Mouse (Mus musculus): ENCODE data around the gene Lect2. TPM values are rescaled to one million over a fixed set of nuclear protein-coding genes. Genes with fewer than 3 reads are reported as not detected.

Gene Lect2
- polyA plus RNA-seq, 1 experiment, result not detected

DNA sequence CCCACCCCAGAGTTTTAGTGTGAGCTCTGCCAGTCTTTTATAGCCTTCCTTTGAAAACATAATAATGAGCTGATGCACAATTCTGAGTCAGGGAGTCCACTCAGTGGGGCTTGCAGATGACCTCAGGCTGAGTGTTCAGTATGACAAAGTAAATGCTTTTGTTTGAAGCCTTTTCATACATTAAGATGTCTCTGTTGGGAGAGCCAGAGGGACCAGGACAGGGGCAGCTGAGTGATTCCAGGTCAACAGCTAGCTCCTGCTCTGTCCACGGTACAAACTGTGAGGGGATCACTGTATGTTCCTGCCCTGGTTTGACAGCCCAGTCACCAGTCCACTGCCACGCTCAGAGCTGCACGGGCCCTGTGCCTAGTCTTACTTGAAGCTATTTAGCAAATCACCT lies 34.4 kb upstream of the Lect2 start:
- Histone ChIP-seq H3K4me3 (replicated peaks) (no peak overlapping the region), H3K36me3 (replicated peaks; ENCODE audit: low read length) (no peaks in the 10 kb centered on the region), H3K4me1 (peaks cover 4% of the 10 kb centered on the region; the same call in 1 of the 2 replicates), H3K9me3 (no peaks in the 10 kb centered on the region; the same call in 1 of the 2 replicates), H3K27me3 (replicated peaks) (peaks cover 4% of the 10 kb centered on the region)
- TF ChIP-seq GATA1 (IDR thresholded peaks at IDR 0.05; ENCODE audit: borderline replicate concordance, low read length) (no peak), FLI1 (IDR thresholded peaks at IDR 0.05; ENCODE audit: low read length) (no peak)

DNA sequence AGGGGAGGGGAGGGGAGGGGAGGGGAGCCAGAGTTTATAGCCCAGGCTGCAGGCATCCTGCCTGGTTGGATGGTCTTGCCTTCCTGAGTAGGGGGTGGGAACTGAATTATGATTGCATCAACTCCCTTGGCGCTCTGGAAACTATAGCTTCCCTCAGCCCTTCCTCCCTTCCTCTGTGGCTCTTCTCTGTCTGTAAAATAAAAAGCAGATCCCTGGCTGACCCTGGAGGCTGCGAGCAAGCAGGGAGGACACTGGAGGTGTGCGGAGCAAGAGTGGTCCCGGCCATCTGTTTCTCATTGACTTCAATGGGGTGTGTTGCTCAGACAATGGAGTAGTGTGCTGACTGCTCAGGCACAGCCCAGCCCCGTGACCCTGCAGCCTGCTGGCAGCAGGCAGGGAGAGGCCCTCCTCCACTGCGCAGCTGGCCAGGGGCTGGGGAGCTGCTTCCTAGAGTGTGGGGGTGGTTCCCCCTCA lies 33.7 kb upstream of the Lect2 start:
- Histone ChIP-seq H3K4me1 (peaks cover 4% of the 10 kb centered on the region; the same call in 1 of the 2 replicates), H3K27me3 (replicated peaks) (peaks cover 4% of the 10 kb centered on the region), H3K4me3 (replicated peaks) (no peak overlapping the region), H3K9me3 (no peaks in the 10 kb centered on the region; the same call in 1 of the 2 replicates), H3K36me3 (replicated peaks; ENCODE audit: low read length) (no peaks in the 10 kb centered on the region)
- TF ChIP-seq FLI1 (IDR thresholded peaks at IDR 0.05; ENCODE audit: low read length), result no peak
- TF ChIP-seq GATA1 (IDR thresholded peaks at IDR 0.05; ENCODE audit: borderline replicate concordance, low read length), result no peak

DNA sequence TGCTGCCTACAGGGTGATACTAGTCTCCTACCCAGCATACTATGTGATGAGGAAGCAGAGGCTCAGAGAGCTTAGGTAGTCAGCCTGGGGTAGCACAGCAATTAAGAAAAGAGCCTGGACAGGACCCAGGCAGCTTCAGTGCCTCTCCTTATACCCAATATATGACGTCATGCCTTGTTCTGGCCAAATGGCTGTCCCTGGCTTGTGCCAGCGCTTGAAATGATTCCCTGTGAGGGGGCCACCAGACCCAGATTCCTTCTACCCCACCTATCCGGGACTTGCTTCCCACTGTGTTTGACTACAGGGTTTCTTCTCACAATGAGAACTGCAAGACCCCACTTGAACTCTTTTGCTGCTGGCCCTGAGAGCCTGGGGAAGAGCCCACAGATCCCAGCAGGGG lies 33.2 kb upstream of the Lect2 start:
- Histone ChIP-seq H3K9me3 (no peaks in the 10 kb centered on the region; the same call in 1 of the 2 replicates), H3K4me1 (peaks cover 4% of the 10 kb centered on the region; the same call in 1 of the 2 replicates), H3K36me3 (replicated peaks; ENCODE audit: low read length) (no peaks in the 10 kb centered on the region), H3K27me3 (replicated peaks) (peaks cover 4% of the 10 kb centered on the region), H3K4me3 (replicated peaks) (no peak overlapping the region)
- TF ChIP-seq FLI1 (IDR thresholded peaks at IDR 0.05; ENCODE audit: low read length), result no peak
- TF ChIP-seq GATA1 (IDR thresholded peaks at IDR 0.05; ENCODE audit: borderline replicate concordance, low read length), result no peak

DNA sequence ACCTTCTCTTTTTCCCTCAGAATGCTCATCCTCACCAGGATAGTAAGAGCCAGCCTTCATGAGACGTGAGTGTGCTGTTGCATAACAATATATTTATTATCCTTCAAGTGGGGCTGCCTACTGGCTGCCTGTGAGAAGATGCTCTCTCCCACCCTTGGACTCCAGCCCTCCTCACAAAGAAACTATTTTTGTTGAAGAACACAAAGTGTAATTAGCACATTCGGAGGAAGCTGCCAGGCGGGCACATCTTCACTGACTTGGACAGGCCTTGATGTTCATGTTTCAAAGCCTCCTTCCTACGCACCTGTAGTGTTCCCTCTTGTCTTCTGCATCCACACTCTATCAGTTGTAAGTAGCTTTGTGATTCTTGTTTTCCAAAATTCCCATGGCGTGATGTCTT lies 32.1 kb upstream of the Lect2 start:
- Histone ChIP-seq H3K9me3 (no peaks in the 10 kb centered on the region; the same call in 1 of the 2 replicates), H3K27me3 (replicated peaks) (peaks cover 4% of the 10 kb centered on the region), H3K36me3 (replicated peaks; ENCODE audit: low read length) (no peaks in the 10 kb centered on the region), H3K4me1 (peaks cover 4% of the 10 kb centered on the region; the same call in 1 of the 2 replicates), H3K4me3 (replicated peaks) (no peak overlapping the region)
- no peak for TF ChIP-seq GATA1 (IDR thresholded peaks at IDR 0.05; ENCODE audit: borderline replicate concordance, low read length)
- no peak for TF ChIP-seq FLI1 (IDR thresholded peaks at IDR 0.05; ENCODE audit: low read length)

DNA sequence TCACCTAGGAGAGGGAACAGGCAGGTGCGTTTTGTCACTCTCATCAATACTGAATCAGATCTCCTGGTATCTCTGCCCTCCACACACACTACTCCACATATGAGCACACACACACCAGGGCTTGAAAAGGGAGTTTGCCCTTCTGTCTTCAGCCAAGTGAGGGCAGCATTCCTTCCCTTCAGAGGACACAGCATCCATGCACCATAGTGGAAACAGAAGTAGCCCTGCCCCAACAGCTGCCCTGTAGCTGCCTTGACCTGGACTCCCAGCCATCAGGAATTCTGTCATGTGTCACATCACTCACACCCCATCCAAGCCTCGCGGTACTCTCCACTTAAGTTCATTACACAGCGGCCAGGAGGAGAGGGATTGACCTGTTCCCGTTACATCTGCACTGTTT lies 29.8 kb upstream of the Lect2 start:
- Histone ChIP-seq H3K9me3 (no peaks in the 10 kb centered on the region; the same call in 1 of the 2 replicates), H3K4me1 (peaks cover 4% of the 10 kb centered on the region; the same call in 1 of the 2 replicates), H3K36me3 (replicated peaks; ENCODE audit: low read length) (no peaks in the 10 kb centered on the region), H3K27me3 (replicated peaks) (peaks cover 5% of the 10 kb centered on the region), H3K4me3 (replicated peaks) (no peak overlapping the region)
- no peak for TF ChIP-seq GATA1 (IDR thresholded peaks at IDR 0.05; ENCODE audit: borderline replicate concordance, low read length)
- no peak for TF ChIP-seq FLI1 (IDR thresholded peaks at IDR 0.05; ENCODE audit: low read length)

DNA sequence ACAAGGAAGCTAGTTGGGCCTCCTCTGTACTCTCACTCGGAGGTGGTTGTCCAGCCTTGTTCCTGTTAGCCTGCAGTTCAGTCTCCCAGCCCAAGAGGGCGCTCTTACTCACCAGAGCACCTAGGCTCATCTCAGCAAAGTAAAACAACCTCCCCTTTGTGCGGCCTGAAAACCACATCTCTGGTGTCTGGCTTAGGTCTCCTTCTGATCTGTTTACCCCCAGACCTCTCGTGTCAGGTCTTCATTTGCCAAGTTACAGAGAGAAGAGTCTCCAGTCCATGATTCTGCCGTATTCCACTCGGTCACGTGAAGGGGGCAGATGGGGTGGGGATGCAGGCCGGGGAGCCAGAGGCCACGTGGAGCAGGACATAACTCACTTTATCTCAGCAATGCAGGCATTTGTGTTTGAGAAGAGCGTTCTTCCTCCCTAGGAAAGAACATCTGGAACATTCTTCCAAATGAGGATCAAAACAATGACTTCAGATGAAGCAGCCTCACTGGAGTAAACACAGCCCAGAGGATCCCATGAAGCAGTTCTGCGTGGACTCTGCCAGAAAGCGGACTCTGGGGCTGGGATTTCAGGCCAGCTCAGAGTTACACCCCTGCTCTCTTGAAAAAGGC lies 27.5 kb upstream of the Lect2 start:
- Histone ChIP-seq H3K27me3 (replicated peaks) (peaks cover 9% of the 10 kb centered on the region), H3K36me3 (replicated peaks; ENCODE audit: low read length) (no peaks in the 10 kb centered on the region), H3K4me3 (replicated peaks) (no peak overlapping the region), H3K4me1 (no peaks in the 10 kb centered on the region; the same call in 1 of the 2 replicates), H3K9me3 (no peaks in the 10 kb centered on the region; the same call in 1 of the 2 replicates)
- TF ChIP-seq GATA1 (IDR thresholded peaks at IDR 0.05; ENCODE audit: borderline replicate concordance, low read length), result no peak
- no peak for TF ChIP-seq FLI1 (IDR thresholded peaks at IDR 0.05; ENCODE audit: low read length)

DNA sequence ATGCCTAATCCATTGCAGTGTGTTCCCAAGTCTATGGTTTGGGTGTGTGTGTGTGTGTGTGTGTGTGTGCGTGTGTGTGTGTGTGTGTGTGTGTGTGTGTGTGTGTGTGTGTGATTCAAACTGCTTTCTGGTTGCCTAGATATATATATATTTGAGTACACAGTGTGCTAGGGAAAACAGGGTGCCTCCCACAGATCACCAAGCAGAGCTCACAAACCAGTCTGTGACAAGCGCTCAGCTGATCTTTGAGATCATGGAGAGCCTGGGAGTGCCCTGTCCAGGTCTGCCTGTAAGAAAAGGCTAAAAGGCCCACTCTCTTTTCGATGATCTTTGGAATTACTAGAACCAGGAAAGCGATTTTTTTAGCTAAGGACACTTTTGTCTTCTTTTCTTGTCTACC lies 26.8 kb upstream of the Lect2 start:
- peaks cover 9% of the 10 kb centered on the region for H3K27me3 ChIP-seq (replicated peaks)
- H3K9me3 ChIP-seq, result no peaks in the 10 kb centered on the region; the same call in 1 of the 2 replicates
- H3K4me3 ChIP-seq (replicated peaks), result no peak overlapping the region
- H3K36me3 ChIP-seq (replicated peaks; ENCODE audit: low read length), result no peaks in the 10 kb centered on the region
- TF ChIP-seq GATA1 (IDR thresholded peaks at IDR 0.05; ENCODE audit: borderline replicate concordance, low read length) (no peak), FLI1 (IDR thresholded peaks at IDR 0.05; ENCODE audit: low read length) (no peak)
- no peaks in the 10 kb centered on the region; the same call in 1 of the 2 replicates for H3K4me1 ChIP-seq

DNA sequence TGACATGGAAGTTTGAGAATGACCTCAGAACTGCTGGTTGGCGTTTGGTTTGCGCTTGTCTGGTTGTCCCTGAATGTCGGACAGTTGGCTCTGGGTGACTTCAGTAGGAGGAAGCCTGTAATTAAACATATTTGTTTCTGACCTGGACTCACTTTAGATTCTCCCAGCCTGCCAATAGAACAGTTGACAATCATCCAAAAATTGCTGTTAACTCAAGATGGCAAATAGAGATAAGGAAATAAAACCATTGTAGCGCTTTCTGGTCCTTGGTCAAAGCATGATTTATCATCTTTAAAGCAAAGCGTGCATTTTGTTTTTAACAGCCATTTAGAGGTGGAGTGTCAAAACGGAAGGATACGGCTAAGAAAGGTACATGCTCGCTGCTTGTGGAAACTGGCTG lies 23.3 kb upstream of the Lect2 start:
- peaks cover 7% of the 10 kb centered on the region for H3K27me3 ChIP-seq (replicated peaks)

DNA sequence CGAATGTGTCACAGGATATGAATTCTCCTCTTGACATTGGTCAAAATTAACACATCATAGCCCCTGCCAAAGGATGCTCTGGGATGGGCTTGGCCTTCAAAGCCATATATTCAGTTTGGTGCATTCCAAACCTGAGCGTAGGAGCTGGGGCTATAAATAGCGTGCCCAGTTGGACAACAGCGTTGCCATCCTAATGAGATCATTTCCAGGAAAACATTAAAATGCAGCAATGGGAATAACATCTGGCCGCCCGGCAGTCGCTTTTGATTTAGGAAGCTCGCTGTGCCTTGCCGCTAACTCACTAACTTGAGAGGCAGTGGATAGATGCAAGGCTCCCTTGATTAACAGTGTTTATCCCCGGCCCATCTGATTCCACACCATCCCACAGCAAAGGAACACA lies 18.0 kb upstream of the Lect2 start:
- peaks cover 3% of the 10 kb centered on the region for H3K27me3 ChIP-seq (replicated peaks)
- H3K4me3 ChIP-seq (replicated peaks), result no peak overlapping the region
- TF ChIP-seq GATA1 (IDR thresholded peaks at IDR 0.05; ENCODE audit: borderline replicate concordance, low read length), result no peak
- TF ChIP-seq FLI1 (IDR thresholded peaks at IDR 0.05; ENCODE audit: low read length), result no peak
- no peaks in the 10 kb centered on the region; the same call in 1 of the 2 replicates for H3K4me1 ChIP-seq
- H3K36me3 ChIP-seq (replicated peaks; ENCODE audit: low read length), result no peaks in the 10 kb centered on the region
- no peaks in the 10 kb centered on the region for H3K9me3 ChIP-seq

More for the DNA sequence above, 23.3 kb upstream of the Lect2 start:
- Histone ChIP-seq H3K4me1 (no peaks in the 10 kb centered on the region; the same call in 1 of the 2 replicates), H3K36me3 (replicated peaks; ENCODE audit: low read length) (no peaks in the 10 kb centered on the region), H3K4me3 (replicated peaks) (no peak overlapping the region), H3K9me3 (no peaks in the 10 kb centered on the region)
- TF ChIP-seq GATA1 (IDR thresholded peaks at IDR 0.05; ENCODE audit: borderline replicate concordance, low read length), result no peak
- no peak for TF ChIP-seq FLI1 (IDR thresholded peaks at IDR 0.05; ENCODE audit: low read length)

DNA sequence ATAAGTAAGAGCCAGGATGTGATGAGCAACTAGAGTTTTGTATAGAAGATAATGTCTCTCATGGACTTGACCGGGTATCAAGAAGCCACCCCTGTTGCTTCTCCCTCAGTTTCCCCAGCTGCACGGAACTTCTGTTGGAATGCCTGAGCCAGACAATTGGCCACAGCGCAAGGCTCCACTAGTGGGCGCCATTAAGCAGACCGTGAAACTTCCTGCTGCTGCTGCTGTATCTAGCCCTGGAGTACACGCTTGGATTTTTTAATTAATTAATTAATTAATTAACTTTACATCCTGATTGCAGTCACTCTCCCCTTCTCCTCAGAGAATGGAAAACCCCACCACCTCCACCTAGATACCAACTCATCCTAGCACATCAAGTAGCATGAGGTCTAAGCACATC lies 14.8 kb upstream of the Lect2 start:
- H3K4me3 ChIP-seq (replicated peaks), result no peak overlapping the region
- no peaks in the 10 kb centered on the region for H3K36me3 ChIP-seq (replicated peaks; ENCODE audit: low read length)
- no peak for TF ChIP-seq FLI1 (IDR thresholded peaks at IDR 0.05; ENCODE audit: low read length)
- TF ChIP-seq GATA1 (IDR thresholded peaks at IDR 0.05; ENCODE audit: borderline replicate concordance, low read length), result no peak
- H3K27me3 ChIP-seq (replicated peaks), result peaks cover 14% of the 10 kb centered on the region
- no peaks in the 10 kb centered on the region for H3K9me3 ChIP-seq
- no peaks in the 10 kb centered on the region for H3K4me1 ChIP-seq
